Mouse (Mus musculus) CD4-positive helper T cell, adult 2 months (primary cell): Measurements from ENCODE around the gene Morc2a.

Source experiments
- DNase-seq: peaks from one replicate; pipeline ENCODE4 v3.0.0-alpha.2; 2012; ENCODE audit warnings: low read depth, missing footprints, low spot score

Morc2a gene

DNA sequence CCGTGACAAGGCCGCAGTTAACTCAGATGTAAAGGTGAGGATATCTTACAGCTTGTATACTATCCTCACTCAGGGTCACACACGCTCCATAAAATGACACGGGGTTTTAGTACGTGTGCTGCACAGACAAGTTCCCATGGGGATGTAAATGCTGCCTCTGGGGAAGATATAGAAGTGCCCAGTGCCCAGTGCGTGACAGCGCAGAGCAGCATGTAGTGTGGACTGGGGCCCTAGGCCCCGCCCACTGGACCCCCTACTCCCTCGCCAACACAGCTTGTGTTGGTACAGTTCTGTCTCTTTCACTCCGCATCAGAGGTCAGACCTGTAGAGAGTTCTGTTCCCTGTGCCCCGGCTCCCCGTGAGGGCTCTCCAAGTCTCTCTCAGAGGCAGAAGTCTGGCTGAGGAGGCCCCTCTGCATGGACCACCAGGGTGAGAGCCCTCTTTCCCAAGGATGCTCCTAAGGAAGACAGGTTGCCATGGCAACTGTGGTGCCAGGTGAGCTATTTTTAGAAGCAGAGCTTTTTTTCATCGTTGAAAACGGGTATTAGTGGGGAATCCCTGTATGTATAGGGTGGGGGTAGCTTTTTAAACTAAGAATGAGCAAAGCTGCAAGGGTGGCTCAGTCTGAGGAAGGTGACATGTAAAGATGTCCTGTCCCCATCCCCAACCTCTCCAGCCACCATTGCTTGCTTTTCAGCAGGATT, 85.1 kb downstream of the Morc2a start:
- DNase-seq = no peak

DNA sequence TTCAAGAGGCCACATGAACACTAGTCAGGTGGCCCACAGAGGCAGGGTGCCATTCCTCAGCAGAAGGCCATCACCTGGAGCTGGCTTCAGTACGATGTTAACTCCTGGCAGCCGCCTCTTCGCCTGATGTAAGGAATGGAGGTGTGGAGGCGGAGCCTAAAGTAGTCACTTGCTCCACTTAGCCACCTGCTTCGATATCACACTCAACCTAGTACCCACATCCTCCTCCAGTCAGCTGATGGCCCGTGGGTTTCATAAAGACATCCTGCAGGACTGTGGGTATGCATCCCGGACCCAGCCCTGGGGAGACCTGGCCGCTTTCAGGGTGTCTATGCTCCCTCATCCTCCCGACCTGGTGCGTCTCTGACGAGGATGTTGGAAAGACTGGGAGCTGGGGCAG, 86.7 kb downstream of the Morc2a start:
- no peak for DNase-seq

DNA sequence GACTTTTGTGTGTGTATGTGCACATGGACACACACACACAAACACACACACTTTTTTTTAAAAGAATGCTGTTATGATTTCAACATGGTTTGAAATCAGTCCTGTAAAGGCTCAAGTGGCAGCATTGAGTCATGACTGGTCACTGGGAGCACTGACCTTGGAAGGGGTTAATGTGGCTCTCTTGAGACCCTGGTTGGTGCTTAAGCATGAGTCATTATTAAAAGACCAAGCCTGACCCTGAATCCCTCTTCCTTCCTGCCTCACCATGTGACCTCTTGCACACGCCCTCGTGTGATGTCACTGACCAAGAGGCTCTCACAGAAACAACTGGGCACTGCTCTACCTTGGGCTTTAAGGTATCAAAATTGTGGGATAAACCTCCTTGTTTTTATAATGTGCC, 89.8 kb downstream of the Morc2a start:
- no peak for DNase-seq
